Mouse (Mus musculus) leukemia stem cell, adult 10-12 weeks (primary cell): ENCODE results near the gene Mcm9. TPM values are rescaled to one million over a fixed set of nuclear protein-coding genes. Genes with fewer than 3 reads are reported as not detected.

Experiments used
- polyA plus RNA-seq: library from polyadenylated mRNA; stranded (reverse); fragments of >175 nt; gene quantifications from 2 replicates; pipeline ENCODE4 v1.2.3, GENCODE M21; 2012; ENCODE audit warnings: low replicate concordance

Mcm9 gene
- 4.0 and 5.1 TPM in 2 replicates for polyA plus RNA-seq

DNA sequence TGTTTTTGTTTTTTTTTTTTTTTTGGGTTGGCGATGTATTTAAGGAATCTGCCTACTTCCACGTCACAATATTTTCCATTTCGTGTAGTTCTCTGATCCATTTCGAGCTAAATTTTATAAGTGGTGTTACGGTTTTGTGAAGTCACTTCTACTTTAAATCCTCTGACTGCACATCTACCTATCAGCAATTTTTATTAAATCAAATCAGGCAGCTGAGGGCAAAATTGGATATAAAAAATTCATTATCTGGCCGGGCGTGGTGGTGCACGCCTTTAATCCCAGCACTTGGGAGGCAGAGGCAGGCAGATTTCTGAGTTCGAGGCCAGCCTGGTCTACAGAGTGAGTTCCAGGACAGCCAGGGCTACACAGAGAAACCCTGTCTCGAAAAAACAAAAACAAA, at the start of gene Mcm9:
Gene Mcm9, minus strand, starts transcription at position 101 of the 400 bp plus-strand sequence.

DNA sequence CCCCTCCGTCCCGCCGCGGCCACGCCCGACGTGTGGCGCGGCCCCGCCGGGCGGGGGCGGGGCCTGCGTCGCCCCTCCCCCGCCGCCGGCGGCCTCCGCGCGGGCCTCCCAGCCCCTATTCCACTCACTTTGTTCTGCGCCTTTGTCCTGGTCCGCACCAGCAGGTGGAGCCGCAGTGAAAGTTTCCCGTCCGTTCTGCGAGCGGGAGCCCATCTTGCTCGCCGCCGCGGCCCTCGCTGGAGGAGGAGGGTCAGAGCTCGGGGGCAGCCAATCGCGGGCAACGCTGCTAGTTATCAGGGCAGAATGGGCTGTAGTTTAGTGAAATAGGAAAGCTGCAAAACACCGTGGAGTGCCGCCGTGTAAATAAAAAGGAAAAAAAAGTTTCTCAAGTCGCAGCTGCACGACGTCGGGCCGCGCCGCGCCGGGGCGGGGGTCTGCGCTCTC, 33.5 kb downstream of the Mcm9 start, which contains the start of gene Asf1a:
Gene Asf1a, plus strand, starts transcription at position 81 of the 444 bp plus-strand sequence.

Other genes with a start within 250 kb of the Mcm9 start
- 6.2 and 8.3 TPM in 2 replicates for gene Asf1a, start 33.7 kb downstream of the Mcm9 start, polyA plus RNA-seq
- gene Fam184a, start 120.7 kb upstream of the Mcm9 start, polyA plus RNA-seq, result 0.20 and 0.28 TPM in 2 replicates